Mouse (Mus musculus): Measurements from ENCODE around the gene Prdm16.

Prdm16 gene

DNA sequence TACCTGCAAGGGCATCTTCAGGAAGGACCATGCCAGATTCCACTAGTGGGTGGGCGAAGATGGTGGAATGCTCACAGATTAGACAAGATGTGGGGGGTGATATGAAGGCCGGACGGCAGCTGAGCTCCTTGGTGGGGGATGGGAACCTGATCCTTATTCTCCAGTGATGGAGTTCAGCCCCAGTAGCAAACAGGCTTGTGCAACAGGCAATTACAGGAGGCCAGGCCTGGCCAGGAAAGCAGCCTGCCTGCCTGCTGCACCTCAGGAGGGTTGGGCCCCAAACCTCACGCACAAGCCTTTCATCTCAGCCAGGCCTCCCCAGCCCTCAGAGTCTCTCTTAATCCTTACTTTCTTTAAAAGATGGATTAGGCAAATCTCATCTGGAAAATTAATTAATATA lies 124.9 kb downstream of the Prdm16 start:
- no peak for DNase-seq

DNA sequence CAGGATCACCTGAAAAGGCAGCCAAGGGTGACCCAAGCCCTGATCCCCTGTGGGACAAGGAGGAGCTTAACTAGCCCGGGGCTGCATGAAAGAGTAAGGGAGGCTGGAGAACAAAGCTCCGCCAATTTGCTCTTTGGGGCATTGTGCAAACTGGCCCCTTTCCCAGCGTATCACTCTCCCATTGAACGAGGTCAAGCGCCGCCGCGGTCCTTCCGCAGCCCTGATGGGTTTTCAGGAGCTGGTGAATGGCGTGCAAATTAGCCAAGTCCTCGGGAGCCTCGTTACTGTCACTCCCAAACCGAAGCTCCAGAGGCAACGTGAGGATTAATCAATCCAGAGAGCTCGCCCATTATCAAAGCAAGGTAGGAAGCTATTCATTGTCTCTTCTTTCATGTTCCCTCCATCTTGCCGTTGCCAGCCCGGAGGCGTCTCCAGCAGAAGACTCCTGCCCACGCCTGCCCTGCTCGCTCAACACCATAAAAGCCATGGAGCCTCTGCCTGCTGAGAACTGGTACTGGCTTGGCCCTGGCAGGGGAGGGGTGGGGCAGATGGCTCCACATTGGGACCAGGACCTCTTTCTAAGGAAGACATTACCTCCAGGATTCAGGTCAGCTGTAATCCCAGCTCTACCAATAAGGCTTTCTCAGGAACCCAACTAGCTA lies 129.8 kb downstream of the Prdm16 start:
- DNase-seq: no peak

DNA sequence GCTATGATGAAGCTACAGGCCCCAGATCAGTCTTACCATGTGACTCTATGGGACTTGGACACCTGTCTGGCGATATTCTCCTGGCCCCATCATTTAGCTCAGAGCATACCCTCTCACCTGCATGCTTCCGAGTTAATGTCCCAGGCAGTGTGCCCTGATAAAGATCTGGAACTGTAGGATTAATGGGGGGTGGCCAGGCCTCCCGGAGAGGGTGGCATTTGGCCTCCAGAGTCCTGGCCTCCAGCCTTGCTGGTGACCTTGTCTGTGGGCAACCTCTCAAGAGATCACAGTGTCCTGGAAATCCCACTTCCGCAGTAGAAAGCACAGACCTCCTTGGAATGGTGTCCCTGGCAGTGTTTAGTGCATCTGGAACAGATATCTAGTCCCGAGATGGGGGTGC lies 131.4 kb downstream of the Prdm16 start:
- no peak for DNase-seq

DNA sequence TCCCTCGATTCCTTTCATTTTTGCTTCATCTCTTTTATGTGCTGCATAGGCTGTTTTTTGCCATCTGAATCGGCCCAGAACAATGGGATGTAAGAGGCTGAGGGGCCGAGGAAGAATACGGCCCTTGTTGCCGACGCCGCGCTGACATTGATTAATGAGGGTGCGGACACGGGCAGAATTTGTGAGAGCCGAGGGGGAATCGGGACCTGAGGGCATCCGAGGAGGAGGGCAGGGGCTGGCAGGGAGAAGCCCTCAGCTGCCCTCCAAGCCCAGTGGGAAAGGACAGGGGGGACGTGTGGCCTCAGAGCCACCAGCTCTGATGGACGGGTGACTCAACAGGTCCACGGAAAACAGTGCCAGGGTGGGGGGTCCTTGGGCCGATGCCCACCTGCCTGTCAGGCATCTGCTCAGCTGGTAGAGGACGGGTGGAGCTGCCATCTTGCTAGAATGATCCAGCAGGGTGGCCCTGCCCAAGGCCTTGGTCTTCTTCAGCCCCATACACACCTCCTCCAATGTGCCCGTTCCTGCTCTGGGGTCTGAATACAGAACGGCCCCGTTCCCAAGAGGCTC lies 133.3 kb downstream of the Prdm16 start:
- no peak for DNase-seq

DNA sequence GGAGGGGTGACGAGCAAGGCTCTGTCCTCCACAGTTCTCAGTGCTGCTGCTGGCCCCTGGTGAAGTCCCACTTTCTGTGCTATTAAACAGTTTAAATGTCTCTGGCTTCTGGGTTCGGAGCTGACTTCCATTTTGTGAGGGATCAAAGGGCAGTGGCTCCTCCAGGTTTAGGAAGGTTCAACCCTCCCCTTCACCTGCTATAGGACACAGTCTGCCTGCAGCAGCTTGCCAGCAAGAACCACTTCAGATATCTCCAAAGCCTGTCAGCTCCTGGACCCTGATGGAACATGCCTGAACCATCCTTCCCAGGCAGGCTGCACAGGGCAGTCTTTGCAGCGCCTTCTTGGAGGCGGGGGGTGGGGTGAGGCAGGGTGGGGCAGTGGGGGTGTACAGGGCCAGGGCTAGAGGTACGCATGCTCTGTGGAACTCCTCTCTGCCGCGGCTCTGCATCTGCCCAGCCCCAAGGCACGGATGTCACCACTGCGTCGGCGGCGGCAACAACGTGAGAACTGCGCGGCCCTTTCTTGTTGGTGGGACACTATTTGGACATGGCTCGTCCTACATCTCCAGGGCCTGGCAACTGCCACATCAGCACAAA lies 134.2 kb downstream of the Prdm16 start:
- DNase-seq: no peak

DNA sequence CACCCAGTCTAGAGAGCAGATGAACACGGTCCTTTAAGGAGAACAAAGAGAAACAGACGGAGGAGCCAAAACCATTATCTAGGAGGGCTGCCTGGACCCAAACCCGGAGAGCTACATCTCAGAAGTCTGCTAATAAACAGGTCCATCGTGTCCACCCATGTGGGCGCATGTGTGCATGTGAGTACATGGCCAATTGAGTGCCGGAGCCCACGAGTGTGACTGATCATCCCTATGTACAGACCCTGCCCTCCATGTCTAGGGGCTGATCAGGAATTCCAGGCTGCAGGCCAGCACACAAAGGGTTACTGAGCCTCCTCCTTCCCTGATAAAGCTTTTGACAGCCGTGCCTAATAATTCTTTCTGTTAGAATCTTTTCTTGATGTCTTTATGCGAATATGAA lies 136.0 kb downstream of the Prdm16 start:
- no peak for DNase-seq

DNA sequence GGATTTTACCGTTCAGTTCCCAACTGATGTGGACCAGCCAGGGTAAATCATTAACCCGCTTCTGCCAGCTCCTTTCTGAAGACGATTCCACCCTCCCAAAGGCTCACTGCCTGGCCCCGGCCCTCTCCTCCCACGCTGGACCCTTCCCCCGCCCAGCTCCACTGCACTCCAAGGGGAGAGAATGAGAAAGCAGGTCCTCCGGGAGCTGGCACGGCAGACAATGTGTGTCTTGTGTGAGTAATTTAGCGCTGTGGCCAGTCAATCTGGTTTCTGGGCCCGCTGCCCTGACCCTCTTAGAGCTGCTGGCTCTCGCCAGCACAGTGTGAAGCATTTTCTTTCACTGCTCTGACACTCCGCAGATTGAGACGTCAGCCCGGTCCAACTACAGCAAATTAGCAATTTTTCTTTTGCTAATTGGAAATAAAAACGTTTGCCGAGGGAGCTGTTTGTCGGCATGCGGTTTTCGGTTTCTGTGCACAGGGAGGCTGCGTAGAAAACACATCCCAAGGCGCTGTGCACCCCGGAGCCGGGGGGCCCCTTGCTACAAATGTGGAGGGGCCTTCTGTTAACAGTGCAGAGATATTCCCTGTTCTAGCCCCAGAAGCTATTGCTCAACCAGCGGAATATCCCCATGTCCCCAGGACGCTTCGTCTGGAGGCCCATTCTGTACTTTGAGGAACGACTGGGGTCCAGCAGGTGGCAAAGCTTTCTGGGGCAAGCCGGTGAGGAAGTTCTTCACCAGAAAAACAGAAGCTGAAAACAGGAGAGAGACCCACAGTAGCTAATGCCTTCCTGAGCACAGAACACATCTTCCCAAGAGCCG lies 136.8 kb downstream of the Prdm16 start:
- DNase-seq: peak; percentile 80

DNA sequence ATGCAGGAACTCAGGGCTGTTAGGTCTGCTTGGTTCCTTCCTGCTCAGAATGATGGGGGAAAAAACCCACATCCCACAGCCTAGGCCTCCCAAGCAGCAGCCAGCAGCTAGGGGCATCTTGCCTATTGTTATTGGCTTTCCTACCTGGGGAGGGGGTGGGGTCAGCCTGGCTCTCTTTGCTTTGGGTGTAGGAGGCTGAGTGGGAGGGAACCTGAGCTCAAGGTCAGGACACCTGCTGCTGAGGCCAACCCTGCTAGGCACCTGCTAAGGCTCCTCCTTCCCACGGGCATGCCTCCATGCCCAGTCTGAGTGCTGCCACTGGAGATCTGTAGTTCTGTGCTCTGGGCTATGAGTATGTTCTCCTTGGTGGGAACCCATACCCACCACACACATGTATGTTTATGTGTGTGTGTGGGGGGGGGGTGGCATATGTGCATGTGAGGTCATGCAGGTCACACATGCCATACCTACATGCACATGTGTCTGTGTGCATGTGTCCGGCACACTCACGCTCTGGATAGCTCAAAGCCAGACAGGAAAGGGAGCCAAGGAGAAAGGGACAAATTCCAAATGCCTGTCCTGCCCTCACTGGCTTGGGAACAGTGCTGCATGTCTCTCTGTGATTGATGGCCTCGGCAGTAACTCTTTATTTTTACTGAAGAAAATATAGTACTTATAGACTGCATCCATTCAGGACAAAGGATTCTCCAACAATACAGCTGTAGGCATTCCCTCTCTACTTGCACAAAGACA lies 139.1 kb downstream of the Prdm16 start:
- no peak for DNase-seq

DNA sequence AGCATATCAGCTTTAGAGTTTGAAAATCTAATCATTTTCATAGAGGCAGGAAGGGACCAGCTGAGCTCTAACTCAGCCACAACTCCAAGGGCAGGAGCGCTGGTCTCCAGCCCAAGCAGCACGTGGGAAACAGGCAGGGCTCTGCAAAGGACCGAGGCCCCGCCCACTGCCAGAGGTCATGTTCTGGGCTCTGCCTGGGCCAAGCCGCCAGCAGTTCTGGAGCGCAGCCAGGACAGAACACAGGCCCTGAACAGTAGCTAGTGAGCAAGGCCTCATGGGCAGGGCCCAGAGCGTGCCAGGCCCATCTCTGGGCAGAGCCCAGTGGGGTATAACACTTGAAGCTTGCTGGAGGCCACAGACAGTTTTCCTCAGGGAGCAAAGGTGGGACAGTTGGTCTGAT lies 139.7 kb downstream of the Prdm16 start:
- peak; percentile 96 for DNase-seq

DNA sequence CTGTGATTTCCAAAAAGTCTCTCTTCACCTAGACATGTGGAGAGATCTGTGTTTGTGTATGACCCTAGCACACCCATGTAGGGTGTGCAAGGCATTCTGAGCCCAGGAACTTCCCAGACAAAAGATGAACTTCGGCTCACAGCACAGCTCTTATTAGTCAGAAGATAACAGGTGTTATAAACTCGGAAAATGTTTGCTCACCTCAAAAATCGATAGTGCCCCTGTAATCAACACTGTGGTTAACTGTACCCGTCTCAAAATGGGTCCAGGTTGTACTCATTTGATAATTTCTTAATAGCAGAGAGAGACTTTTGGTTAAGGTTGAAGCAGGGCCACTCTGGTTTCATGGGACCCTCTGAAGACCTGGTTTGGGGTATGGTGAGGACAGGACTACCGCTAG lies 140.2 kb downstream of the Prdm16 start:
- DNase-seq: no peak

DNA sequence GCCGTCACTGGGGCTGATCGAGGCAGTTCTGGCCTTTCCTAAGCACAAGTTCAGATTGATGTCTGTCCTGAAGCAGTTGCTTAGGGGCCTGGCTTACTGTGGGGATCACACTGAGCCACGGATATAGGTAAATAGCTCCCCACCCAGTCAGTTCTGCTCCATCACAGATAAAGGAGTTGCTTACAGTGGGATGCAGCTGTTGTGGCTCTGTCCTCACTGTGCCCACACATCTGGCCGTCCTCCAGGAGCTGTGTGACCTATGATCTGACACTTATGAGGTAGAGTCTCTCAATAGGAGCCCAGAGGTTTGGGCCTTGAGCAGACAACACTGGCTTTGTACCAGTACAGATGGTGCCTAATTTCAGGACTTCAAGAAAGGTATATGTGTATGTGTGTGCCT lies 142.7 kb downstream of the Prdm16 start:
- DNase-seq: no peak

DNA sequence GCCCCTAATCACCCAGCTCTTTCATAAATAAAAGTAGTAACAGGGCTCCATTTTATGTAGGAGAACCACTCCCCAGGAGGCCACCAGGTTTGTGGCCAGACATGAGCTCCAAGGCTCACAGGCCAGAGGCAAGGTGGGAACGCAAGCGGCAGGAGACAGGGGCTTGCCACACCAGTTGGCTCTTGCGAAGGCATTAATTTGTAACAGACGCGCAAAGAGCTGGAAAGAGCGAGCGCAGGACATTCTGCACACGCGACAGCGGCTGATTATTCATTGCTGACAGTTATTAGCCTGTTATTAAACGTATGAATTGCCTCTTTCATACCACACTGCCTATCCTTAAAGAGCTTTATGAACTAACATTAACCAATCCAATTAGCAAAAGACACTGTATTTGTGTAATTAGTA lies 144.0 kb downstream of the Prdm16 start:
- no peak for DNase-seq

DNA sequence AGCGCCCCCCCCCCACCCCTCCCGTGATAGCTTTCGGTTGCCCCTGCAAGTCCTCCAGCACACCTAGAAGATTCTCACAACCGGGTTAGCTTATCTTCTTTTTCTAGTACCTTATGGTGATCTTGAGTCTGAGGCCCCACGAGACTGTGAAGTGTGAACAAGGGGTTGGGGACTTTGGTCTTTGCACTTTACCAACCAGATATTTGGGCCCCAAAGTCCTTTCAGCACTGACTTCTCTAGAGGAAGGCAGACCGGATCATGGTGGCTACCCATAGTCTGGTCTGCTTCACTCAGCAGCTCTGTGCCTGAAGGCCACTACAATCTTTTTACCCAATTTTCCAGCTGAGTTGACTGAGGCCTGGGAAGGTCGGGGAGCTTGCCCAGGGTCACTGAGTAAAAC lies 144.4 kb downstream of the Prdm16 start:
- DNase-seq: no peak

DNA sequence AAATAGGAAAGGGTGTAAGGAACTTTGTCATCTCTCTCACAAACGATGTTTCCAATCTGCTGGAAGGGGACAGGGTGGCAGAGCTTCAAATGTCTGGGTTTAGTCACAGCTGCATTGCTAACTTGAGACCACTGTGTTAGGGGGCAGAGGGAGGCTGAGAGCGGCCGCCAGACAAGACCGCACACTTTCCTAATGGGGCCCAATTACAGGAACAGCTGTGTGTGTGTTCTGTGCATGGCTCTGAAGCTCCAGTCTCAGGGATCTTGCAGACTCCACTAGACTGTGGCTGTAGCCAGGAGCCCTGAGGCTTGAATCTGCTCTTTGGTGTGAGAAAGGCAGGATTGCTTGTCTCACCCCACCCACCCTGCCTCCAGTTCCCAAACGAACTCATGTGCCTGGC lies 148.6 kb downstream of the Prdm16 start:
- no peak for DNase-seq

DNA sequence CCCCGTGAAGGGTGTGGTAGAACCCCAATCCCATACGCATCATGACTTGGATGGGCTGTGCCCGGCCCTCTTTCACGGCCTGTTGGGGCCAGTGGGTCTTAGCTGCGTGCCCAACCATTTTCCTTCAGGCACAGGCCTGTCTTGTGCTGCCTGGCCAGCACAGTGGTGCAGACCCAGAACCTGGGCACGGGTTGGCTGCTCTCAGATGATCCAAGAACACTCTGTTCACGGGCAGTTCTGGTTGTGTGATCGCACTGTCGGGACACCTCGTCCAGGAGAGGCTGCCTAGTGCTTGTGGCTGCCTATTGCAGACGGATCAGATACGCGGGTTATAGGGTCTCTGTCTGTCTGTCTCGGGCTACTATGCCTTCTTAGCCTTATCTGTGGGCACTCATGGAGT lies 154.0 kb downstream of the Prdm16 start:
- DNase-seq: no peak

DNA sequence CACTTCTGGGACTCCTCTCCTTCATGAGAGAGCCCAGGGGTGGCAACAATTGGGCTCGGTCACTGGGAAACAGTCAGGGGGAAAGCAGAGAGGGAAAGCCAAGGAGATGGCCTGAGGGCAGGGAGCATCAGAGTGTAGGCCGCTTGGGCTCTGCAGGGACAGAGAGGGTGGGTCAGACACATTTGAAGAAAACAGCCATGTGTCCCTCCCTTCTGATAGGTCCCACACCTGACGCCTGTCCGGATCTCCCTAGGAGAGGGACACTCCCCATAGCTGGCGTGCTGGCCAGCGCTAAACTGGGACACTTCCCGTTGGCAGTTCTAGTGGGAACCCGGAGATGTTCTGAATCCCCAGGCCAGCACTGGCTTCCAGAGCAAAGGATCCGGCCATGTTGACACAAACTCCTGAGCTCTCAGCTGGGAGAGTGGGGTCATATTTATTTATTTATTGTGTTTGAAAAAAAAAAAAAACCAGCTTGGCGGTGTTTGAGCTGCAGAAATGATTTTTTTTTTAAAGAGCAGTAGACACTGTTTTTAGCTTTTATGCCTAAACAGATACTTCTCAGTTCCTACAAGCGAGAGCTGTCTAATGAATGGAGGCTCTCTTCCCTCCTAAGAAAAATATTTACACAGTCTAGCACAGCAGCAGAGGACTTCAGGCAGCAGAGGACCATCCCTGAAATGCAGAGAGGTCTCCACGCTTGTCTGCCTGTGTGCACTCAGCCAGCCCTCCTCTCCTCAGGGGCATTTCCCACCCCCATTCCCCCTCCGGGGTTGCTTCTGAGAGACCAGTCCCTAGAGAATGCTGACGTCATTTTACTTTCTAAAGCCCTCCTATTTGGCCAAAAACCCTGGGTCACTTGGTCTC lies 154.7 kb downstream of the Prdm16 start:
- DNase-seq: no peak

DNA sequence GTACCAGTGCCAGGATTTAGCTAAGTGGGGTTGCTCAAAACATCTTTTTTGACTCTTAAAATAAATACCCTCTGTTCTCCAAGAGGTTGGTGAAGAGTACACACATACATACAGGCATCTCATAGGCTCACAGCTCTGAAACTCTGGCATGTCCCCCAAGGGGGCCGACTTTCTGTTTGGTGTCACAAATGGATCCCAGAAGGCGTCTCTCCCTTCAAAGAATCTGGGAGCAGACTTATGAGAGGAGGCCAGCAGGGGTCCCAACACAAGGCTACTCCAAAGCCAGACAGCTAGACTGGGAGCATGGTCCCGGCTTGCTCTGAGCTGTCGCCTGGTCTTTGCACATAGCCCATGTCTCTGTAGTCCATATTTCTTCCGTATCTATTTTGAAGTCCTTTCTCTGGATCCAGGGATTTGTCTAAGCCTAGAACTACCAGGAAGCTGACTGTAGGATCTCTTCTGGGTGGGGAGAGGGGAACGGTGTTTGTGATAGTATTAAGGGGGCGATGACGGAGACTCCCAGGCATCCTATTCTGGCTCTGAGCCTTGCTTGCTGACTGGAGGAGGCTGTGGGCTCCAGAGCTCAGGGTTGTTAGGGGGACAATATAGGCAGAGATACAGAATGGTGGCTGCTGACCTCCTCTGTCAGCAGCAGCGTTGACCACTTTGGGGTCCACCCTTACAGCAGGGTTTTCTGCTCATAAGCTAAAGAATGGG lies 156.0 kb downstream of the Prdm16 start:
- DNase-seq: no peak

DNA sequence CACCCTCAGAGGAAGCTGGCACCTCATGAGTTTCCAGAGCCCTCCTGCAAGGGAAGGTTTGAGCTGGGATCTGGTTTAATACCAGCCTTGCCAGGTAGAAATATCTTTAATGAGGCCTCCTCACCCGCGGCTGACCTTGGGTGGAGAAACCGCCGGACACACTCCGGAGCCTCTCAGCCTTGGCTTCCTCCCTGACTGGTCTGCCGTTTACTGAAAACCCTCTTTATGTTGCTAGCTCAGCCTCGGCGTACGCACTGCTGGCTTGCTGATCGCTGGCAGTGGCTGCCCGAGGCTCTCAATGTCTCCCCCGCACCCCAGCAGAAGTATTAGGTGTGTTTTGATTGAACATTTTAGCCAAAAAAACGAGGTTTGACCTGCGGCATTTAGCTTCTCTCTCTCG lies 156.5 kb downstream of the Prdm16 start:
- peak; percentile 47 for DNase-seq

DNA sequence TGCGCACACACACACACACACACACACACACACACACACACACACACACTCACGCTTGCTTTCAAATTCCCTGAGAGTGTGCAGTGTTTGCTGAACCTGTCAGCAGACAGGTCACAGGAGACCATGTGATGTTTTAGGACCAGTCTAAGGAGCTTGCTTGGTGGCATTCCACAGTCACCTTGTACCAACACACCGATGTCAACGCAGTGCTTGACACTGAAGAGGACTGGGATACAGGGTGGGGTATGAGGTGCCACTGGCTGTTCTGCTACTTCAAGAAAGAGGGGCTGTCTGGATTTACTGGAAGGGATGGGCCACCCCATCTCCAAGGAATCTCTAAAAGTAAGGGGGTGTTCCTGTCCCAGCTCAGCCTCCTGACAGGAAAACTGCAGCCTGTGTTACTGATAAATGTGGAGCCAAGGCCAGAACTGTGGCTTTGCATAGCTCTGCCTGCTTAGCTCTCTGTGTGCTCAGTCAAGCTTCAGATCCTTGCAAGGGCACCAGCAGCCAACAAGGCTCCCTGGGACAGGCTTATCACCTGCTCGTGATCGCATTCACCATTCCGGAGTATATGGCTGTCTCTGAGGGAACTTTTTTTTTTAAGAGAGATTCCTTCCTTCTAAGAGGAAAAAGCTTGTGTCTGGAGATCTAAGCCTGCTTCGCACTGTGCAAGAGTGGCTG lies 157.6 kb downstream of the Prdm16 start:
- DNase-seq: no peak

DNA sequence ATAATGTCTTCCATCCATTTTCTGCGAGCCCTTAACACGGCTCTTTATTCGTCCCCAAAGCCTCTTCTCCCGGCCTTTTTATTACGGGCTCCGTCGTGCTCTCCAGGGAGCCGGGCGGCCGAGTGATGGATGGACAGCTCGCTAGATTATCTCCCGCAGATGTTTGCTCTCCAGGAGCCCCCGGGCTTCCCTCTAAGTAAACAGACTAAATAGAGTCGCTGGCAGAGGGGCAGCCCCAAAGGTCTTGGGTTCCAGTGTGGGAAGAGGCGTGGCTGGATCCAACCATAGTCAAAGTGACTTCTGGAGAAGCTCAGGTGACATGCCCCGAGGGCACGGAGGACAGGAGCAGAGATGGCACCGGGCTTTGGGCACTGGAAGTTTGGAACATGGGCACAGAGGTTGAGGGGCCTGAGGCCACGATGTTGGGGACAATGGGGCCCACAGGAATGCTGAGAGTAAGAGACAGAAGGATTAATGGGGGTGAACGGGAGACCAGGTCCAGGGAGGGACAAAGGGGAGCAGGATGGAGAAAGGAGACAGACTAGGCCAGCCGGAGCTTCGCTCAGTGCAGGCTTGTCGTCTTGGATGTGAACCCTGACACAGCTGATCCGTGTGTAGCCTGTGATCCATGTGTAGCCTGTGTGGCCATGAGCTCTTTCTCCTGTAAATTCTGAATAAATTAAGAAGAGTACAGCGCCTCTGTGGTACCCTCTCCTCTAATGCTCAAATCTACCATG lies 162.9 kb downstream of the Prdm16 start:
- DNase-seq: no peak

All from kidney, postnatal 10 days (tissue).